Mouse (Mus musculus) lung, postnatal 0 days (tissue): ENCODE measurements around the gene Gzmk.

Source experiments
- CTCF ChIP-seq: IDR thresholded peaks from 2 replicates; pipeline ENCODE4 v1.5.1; 2016; ENCODE audit warnings: antibody characterized with exemption, mild to moderate bottlenecking
- EP300 ChIP-seq: IDR thresholded peaks from 2 replicates; pipeline ENCODE4 v1.6.1; 2016; ENCODE audit warnings: antibody characterized with exemption, mild to moderate bottlenecking, control low read depth

DNA sequence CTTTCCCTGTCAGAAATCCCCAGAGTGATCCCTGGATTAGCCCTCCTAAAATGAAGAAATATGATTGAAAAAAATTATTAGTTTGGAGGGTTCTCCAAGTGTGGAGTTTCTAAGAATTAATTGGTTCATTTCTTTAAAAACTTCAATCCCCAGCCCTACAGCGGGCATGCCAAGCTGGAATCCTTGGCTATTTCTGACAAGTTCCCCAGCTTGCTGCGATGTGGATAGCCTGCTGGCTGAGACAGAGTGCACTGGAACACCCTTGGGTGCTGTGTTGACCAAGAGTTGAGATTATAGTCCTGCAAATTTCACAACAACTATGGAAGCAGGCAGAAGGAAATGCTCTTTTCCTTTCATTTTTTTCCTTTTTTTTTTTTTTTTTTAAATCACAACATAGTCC, 24.1 kb downstream of the Gzmk start:
- TF ChIP-seq CTCF (no peak), EP300 (no peak)
